Mouse (Mus musculus) CH12.LX (cell line): Measurements from ENCODE around the gene Ntmt1.

ENCODE experiments used
- CTCF ChIP-seq, 2 experiments: IDR thresholded peaks in 1 of 2; conservative IDR thresholded peaks in 1 of 2; 2 replicates each; pipeline ENCODE4 v1.5.1; 2011 to 2012; ENCODE audit warnings: low read depth in 2 of 2, low read length in 2 of 2, improper control_type of control experiment in 1 of 2, inconsistent platforms in 1 of 2, mild to moderate bottlenecking in 1 of 2, moderate library complexity in 1 of 2
- POLR2AphosphoS2 ChIP-seq: IDR thresholded peaks from 2 replicates; pipeline ENCODE4 v1.6.1; 2011; ENCODE audit warnings: low read depth, low read length, improper control_type of control experiment
- USF1 ChIP-seq: IDR thresholded peaks from 2 replicates; pipeline ENCODE4 v1.6.1; 2014; ENCODE audit warnings: low read depth, mild to moderate bottlenecking, inconsistent platforms, low read length, improper control_type of control experiment

DNA sequence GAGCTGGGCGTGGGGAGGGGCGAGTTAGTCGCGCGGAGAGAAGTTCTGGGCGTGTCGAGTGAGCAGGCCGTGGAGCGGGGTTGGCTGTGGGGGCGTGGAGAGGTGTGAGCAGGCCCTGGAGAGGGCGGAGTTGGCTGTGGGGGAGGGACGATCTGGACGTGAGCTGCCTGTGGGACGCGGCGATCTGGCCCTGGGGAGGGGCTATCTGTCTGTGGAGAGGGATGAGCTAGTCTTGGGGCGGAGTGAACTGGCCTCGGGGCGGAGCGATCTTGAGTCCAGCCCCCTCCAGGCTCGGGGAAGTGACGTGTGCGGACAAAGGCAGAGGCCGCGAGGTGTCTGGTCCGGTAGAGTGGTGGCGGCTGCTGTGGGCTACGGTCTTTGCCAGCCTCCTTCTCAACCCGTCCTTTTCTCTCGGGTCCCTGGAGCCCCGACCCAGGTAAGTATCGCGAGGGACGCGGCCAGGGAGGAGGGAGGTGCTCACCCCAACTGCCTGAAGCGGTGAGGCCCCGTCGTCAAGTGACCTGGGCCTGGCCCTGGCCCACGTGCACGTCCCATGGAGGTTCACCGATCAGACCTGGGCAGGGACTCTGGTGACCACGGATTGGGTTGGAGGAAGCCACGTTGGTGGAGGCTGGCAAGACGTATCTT lies at the start of gene Ntmt1:
- TF ChIP-seq CTCF (conservative IDR thresholded peaks at IDR 0.05 in 1 of 2, IDR thresholded peaks at IDR 0.05 in 1 of 2; ENCODE audit: low read depth in 2 of 2, low read length in 2 of 2) = no peak
- no peak for TF ChIP-seq USF1
- TF ChIP-seq POLR2AphosphoS2 = peak; percentile 90
